Mouse (Mus musculus): Measurements from ENCODE around the gene Wdr64.

DNA sequence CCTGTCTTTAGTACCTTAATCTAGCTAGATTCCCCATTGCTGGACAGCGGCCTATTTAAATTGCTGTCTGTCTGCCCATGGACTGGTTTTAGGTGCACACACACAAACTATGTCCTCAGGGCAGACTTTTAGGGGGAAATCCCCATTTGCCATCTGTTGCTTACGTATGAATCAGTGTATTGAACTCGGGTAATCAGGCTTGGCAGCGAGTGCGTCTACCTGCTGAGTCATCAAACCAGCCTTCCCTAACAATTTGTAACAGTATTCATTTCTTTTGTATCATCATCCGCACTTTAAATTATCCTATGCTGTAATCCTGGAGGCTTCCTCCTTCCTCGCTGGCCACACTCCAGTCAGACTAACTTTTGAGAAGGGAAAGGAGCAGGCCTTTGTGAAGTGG is 28.4 kb upstream of the Wdr64 start:
- no peak for TF ChIP-seq POLR2A (IDR thresholded peaks at IDR 0.05; ENCODE audit: low read depth, low read length)
- no peak for TF ChIP-seq CTCF (IDR thresholded peaks at IDR 0.05; ENCODE audit: borderline replicate concordance, insufficient read depth, low read length)
